12 mouse cellular contexts compared by ENCODE assay signal in the genomic region with DNA sequence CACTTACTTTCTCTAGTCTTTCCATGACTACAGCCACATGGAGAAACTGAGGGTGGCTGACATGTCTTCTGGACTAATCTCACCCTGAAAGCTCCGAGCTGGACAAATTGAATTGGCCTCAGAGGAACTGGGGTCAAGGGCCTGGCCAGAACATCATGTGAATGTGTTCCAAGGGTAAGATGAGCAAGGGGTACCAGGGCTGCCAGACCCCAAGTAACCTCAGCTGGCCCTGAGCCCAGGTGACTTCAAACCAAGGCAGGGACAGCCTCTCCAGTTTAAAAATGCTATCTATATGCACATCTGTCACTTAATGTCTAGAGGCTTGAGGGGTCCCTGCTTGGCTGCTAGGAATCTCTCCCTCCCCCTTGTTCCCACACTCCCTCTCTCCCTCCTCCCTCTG. TPM values are rescaled to one million over a fixed set of nuclear protein-coding genes. Genes with fewer than 3 reads are reported as not detected.
DNase-seq lines count a peak whose midpoint lies in the region; ATAC-seq and TF ChIP-seq lines count a peak whose summit lies in the region.
"Had no signal": no experiment of that assay in that cellular context is flagged by ENCODE, and none has a peak within 500 bp of the region (broad histone marks: within the 10 kb centered on the region; RNA-seq: fewer than 3 reads in every experiment).

No protein-coding gene starts in this region.

- H3K27me3 ChIP-seq in cerebellum, adult 2 months (ENCODE audit: control insufficient read depth, insufficient read depth, low read length): no peaks in the 10 kb centered on the region
- no peaks in the 10 kb centered on the region for H3K27me3 ChIP-seq in heart, embryonic 12.5 days (replicated peaks)
- H3K27me3 ChIP-seq in testis, adult 2 months (ENCODE audit: control insufficient read depth, insufficient read depth, low read length): no peaks in the 10 kb centered on the region
- H3K27me3 ChIP-seq: kidney, embryonic 15.5 days; midbrain, embryonic 13.5 days had no signal

- no peaks in the 10 kb centered on the region for H3K9me3 ChIP-seq in heart, embryonic 12.5 days (replicated peaks)
- H3K9me3 ChIP-seq: kidney, embryonic 15.5 days; midbrain, embryonic 13.5 days had no signal

- TF ChIP-seq POLR2A in cerebellum, adult 2 months (IDR thresholded peaks at IDR 0.05; ENCODE audit: borderline replicate concordance, insufficient read depth, low read length): no peak
- TF ChIP-seq POLR2A in testis, adult 2 months (IDR thresholded peaks at IDR 0.05; ENCODE audit: control insufficient read depth, low read depth, low read length): no peak

- WGBS in cerebellum, adult 2 months: 67% methylated on average over 1 of the region's 1 CpGs
- WGBS in heart, embryonic 12.5 days: 64% methylated on average over 1 of the region's 1 CpGs

- H3K9ac ChIP-seq in heart, embryonic 12.5 days: 0 out of 2 replicates have a peak overlapping the region, but pooled peaks have one; percentile 15
- H3K9ac ChIP-seq: kidney, embryonic 15.5 days; liver, embryonic 14.5 days; midbrain, embryonic 13.5 days had no signal

- DNase-seq in cerebellum, adult 2 months: no peak
- DNase-seq in cerebellum, postnatal 4 days (ENCODE audit: low spot score in 2 of 2): no peak
- DNase-seq in heart, postnatal 36 days: no peak
- DNase-seq in adrenal gland, postnatal 10 days: peak; percentile 58
- DNase-seq: thymus, postnatal 4 days had no signal

- intact Hi-C loops in heart, postnatal 36 days (cut with DNase I): loop anchor here (5.0 kb wide), 1 partner anchor 157 kb away; a partner anchor contains a TSS

- TF ChIP-seq CTCF in cerebellum, adult 2 months (IDR thresholded peaks at IDR 0.05; ENCODE audit: borderline replicate concordance, insufficient read depth, low read depth, low read length): no peak
- TF ChIP-seq CTCF in testis, adult 2 months (IDR thresholded peaks at IDR 0.05; ENCODE audit: control insufficient read depth, insufficient read depth, insufficient replicate concordance, low read depth, low read length): no peak

- no peak for ATAC-seq in heart, embryonic 12.5 days (ENCODE audit: insufficient number of reproducible peaks, low FRiP score)
- ATAC-seq in frontal cortex, adult (ENCODE audit: low TSS enrichment): no peak
- ATAC-seq: midbrain, embryonic 13.5 days had no signal

- no peak overlapping the region for H3K4me2 ChIP-seq in heart, embryonic 12.5 days
- H3K4me2 ChIP-seq: kidney, embryonic 15.5 days; midbrain, embryonic 13.5 days had no signal

- no peaks in the 10 kb centered on the region for H3K36me3 ChIP-seq in heart, embryonic 12.5 days
- no peaks in the 10 kb centered on the region for H3K36me3 ChIP-seq in testis, adult 2 months (ENCODE audit: control insufficient read depth, insufficient read depth, low read length)
- H3K36me3 ChIP-seq: kidney, embryonic 15.5 days; midbrain, embryonic 13.5 days had no signal

- H3K4me1 ChIP-seq in cerebellum, adult 2 months (ENCODE audit: control insufficient read depth, insufficient read depth, low read length): peaks cover 31% of the 10 kb centered on the region
- peaks cover 13% of the 10 kb centered on the region for H3K4me1 ChIP-seq in heart, embryonic 12.5 days (replicated peaks)
- peaks cover 13% of the 10 kb centered on the region for H3K4me1 ChIP-seq in testis, adult 2 months (ENCODE audit: control insufficient read depth, insufficient read depth, low read length)

- H3K4me3 ChIP-seq in cerebellum, adult 2 months (replicated peaks; ENCODE audit: insufficient read depth, low read depth, low read length): no peak overlapping the region
- H3K4me3 ChIP-seq in heart, embryonic 12.5 days: no peak overlapping the region
- H3K4me3 ChIP-seq in testis, adult 2 months (ENCODE audit: control insufficient read depth, low read depth, low read length): no peak overlapping the region
- H3K4me3 ChIP-seq: kidney, embryonic 15.5 days; left cerebral cortex, adult 2 months; midbrain, embryonic 13.5 days had no signal

- peak overlapping the region; percentile 71; the same call in 1 of the 2 replicates for H3K27ac ChIP-seq in cerebellum, adult 2 months (ENCODE audit: insufficient read depth, low read length)
- H3K27ac ChIP-seq in heart, embryonic 12.5 days (ENCODE audit: poor library complexity, severe bottlenecking): no peak overlapping the region
- H3K27ac ChIP-seq in testis, adult 2 months (ENCODE audit: control insufficient read depth, insufficient read depth, low read depth, low read length): peak overlapping the region; percentile 63; the same call in 1 of the 2 replicates
- H3K27ac ChIP-seq: kidney, embryonic 15.5 days; left cerebral cortex, adult 2 months; liver, embryonic 14.5 days; midbrain, embryonic 13.5 days had no signal

RNA-seq across cellular contexts. Expression of a gene that starts 2.9 kb away (rescaled TPM):
- polyA plus RNA-seq in cerebellum, adult 2 months (2012; rRNA removed): 93.2 and 101 TPM in 2 replicates
- polyA plus RNA-seq in heart, embryonic 12.5 days (2016; fragmentation: Nextera tagmentation; extraction: Ambion mirVana): 0.34 and 0.63 TPM in 2 replicates
- 10 to 100 TPM; 43.7 to 50.9 TPM for total RNA-seq in heart, postnatal 36 days (2021)
- 100 to 1,000 TPM; 444 to 455 TPM for total RNA-seq in adrenal gland, postnatal 10 days (2021)
- polyA plus RNA-seq in testis, adult 2 months (2012; rRNA removed): 3.6 and 4.1 TPM in 2 replicates

RNA-seq across cellular contexts. Expression of a gene that starts 20.6 kb away (rescaled TPM):
- polyA plus RNA-seq in cerebellum, adult 2 months (2012; rRNA removed): 376 and 378 TPM in 2 replicates
- 580 TPM in 2 replicates for polyA plus RNA-seq in heart, embryonic 12.5 days (2016; fragmentation: Nextera tagmentation; extraction: Ambion mirVana)
- total RNA-seq in heart, postnatal 36 days (2021): 100 to 1,000 TPM; 475 to 537 TPM
- 100 to 1,000 TPM; 603 to 657 TPM for total RNA-seq in adrenal gland, postnatal 10 days (2021)
- polyA plus RNA-seq in testis, adult 2 months (2012; rRNA removed): 46.2 and 81.2 TPM in 2 replicates

RNA-seq across cellular contexts. Expression of a gene that starts 30.7 kb away (rescaled TPM):
- polyA plus RNA-seq in cerebellum, adult 2 months (2012; rRNA removed): 1.6 and 2.2 TPM in 2 replicates
- 0.24 and 0.96 TPM in 2 replicates for polyA plus RNA-seq in heart, embryonic 12.5 days (2016; fragmentation: Nextera tagmentation; extraction: Ambion mirVana)
- not detected for total RNA-seq in heart, postnatal 36 days (2021)
- 1 to 10 TPM; 2.0 to 3.1 TPM for total RNA-seq in adrenal gland, postnatal 10 days (2021)
- polyA plus RNA-seq in testis, adult 2 months (2012; rRNA removed): 8.8 and 12.2 TPM in 2 replicates

RNA-seq across cellular contexts. Expression of a gene that starts 49.0 kb away (rescaled TPM):
- polyA plus RNA-seq in cerebellum, adult 2 months (2012; rRNA removed): 10.1 and 11.1 TPM in 2 replicates
- 35.0 and 38.7 TPM in 2 replicates for polyA plus RNA-seq in heart, embryonic 12.5 days (2016; fragmentation: Nextera tagmentation; extraction: Ambion mirVana)
- 1 to 10 TPM; 4.2 to 4.7 TPM for total RNA-seq in heart, postnatal 36 days (2021)
- 10 to 100 TPM; 13.2 to 13.8 TPM for total RNA-seq in adrenal gland, postnatal 10 days (2021)
- 39.4 and 50.3 TPM in 2 replicates for polyA plus RNA-seq in testis, adult 2 months (2012; rRNA removed)

Comparison
In these comparisons a context has a peak if more than half of its experiments do, and no peak if none do; other contexts are left out.
1. RNA of a gene that starts 2.9 kb away (polyA plus RNA-seq): 93.2 to 101 TPM in cerebellum, adult 2 months; 3.6 to 4.1 TPM in testis, adult 2 months and 0.34 to 0.63 TPM in heart, embryonic 12.5 days; every median in the first group is over 10 times any median in the second.